Mouse (Mus musculus) retina, postnatal 1 day (tissue): ENCODE measurements around the gene Dedd2.

Experiments
- DNase-seq: peaks from one replicate; pipeline ENCODE4 v3.0.0-alpha.2; 2012

The Dedd2 gene

DNA sequence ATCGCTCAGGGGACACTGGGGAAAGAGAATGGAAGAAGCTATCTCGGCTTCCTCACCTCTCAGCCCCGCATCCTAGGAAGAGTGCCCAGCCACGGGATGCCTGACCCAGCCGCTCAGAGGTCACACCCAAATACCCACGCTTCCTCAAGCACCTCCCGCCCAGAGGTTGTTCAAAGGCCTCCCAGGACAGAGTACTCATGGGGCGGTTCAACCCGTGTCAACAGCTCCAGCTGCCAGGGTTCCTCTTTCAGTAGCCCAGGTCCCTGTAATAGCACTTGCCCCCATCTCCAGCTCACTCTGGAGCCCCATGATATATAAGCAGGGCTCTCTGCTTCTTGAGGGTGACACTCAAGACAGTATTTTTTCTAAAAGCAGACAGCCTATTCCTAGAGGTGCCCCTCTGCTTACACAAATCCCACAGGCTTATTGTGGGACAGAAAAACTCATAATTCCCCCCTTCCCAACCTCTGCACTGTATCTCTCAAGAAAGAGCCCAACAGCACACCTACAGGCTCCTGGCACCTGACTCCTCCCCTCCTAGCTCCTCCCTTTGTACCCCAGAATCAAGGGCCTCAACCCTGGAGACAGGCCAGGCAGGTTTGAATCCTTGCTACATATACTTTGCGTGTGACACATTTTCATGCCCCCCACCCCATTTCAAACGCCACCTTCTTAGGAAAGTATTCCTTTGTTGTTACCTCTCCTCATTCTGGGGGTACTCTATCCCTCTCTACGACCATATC is 2.6 kb downstream of the Dedd2 start:
- DNase-seq = no peak

DNA sequence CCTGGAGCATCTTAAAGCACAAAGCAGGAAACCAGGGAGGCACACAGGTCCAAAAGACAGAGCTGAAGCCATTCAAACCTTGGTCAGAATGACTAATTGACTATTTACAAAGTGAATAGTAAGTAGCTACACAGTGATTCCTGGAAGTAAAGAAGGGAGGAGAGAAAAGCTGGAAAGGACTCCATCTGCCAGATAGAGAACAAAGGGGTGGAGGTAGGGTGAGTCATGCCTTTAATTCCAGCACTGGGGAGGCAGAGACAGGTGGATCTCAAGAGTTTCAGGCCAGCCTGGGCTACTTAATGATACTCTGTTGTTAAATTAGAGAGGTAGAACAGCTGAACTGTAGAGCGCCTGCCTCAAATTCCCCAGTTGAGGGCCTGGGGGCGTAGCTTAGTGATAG is 6.2 kb downstream of the Dedd2 start:
- DNase-seq = no peak

DNA sequence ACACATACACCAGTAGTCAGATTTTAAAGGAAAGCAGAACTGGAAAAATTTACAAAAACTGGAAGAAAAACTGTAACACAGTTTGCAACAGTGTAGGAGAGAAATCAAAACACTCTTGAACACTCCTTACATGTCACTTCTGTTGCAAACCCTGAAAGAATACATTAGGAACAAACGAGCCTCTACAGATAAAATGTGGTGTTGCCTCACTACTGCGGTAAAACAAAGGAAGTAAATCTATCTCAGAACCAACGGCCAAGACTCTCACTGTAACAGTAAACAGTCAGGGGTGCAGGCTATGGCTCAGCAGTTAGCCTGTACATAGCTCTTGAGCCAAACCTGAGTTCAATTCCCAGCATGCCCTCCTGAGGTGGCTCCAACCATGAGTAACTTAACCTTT is 7.3 kb downstream of the Dedd2 start:
- DNase-seq = no peak

DNA sequence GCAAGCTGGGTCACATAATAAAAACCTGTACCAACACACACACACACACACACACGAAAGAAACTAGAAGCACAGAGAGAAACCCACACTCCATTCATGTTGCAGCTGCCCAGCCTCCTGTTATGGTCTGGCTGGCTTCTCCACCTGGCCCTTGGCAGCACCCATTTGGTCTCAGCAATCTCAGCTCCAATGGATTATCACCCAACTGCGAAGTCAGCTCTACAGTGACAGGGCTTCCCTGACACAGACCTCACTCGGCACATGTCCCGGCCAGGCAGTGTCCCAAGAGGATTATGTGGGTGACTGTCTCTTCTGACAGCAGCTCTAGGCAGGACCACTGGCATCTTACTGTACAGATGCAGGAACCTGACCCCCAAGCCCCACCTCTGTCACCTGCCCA is 9.9 kb downstream of the Dedd2 start:
- DNase-seq = no peak

DNA sequence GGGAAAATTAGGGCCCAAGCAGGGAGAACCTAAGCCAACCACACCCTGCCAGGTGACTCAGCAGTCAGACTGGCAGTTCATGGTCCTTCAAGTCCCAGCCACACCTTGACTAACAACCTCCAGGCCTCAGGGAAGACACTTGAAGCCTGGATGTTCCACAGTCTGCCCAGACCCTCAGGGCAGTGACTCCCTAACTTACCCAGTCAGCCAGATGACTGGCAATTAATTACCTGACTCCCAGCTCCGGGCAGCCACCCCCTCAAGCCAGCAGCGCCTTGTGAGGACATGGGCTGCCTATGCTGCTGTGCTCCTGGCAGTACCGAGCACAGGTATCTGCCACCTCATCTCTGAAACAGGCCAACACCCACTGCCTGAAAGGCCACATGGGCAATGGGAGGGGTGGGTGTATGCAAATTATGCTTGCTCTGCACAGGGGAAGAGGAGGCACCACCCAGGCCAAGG is 11.2 kb downstream of the Dedd2 start:
- no peak for DNase-seq

DNA sequence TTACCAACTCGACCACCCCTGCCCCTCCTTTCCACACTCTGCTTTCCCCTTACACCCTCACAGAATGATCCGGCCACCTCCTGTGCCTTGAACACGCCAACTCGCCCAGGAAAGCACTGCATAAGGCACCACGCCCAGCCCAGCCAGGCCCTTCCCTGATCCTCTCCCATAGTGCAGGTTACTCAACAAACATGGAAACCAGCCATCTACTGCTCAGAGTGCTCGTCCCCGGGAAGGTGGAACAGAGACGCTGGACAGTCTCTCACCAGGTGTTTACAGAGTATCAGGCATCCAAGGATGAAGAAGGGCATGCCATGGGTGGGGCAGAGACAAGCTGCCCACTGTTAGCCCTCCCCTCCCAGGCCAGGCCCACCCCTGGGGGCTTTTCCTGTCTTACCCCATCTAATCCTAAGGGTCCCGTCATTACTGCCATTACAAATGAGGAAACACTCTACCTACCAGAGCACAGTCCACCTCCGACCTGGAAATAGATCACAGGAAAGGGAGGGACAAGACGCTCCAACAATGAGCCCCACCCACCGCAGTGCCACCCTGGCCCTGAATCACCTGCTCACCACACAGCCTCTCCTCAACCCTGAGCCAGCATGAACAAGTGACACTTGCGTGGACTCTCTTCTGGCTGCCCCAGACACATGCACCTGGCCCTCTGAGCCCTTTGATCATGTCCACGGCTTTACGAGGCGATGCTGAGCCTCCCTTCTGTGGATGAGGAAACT is 14.2 kb downstream of the Dedd2 start:
- no peak for DNase-seq

DNA sequence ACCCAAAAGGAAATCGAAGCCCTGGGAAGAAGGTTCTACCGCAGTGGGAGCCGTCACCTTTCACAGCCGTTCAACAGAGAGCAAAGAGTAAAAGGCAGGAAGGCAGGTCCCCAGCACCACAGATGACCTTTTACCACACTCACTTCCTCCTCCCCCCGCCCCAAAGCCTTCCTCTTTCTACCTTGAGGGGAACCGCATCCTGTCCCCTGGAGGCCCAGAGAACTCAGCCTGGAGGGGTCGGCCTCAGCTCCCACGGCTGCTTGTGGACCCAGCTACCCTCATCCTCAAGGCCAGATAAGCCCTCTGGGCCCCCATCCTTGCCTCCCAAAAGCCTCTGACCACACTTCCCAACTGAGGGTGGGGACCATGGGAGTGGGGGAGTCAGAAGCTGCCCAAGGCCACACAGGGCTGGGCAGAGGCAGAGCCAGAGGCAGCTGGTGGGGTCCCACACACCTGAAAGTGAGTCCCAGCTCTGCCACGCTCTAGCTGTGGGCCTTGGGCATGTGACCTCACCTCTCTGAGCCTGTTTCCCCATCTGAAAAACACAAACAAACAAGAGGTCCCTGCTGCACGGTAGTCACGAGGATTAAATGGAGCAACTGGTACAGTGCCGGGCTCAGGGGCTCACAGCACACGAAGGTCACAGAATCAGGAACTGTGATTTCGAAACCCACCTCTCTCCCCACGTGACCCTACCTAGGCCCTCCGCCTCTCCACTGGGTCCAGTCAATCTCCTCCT is 14.9 kb downstream of the Dedd2 start:
- DNase-seq = no peak

DNA sequence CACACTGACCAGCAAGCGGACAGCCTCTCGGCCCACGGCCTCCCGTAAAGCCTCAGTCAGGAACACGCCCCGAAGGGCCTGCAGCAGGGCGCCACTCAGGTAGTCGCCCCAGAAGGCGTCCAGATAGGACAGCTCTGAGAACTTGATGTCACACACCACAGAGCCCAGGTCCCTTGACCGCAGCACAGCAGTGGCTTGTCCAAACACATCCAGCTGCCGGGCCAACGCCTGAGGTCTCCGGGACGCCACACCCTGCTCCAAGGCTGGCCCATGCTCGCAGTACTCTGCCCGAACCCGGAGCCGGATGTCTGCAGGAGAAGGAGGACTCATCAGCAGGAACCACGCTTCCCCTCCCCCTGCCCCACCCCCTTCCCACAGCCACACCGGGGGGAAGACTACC is 16.8 kb downstream of the Dedd2 start:
- no peak for DNase-seq

DNA sequence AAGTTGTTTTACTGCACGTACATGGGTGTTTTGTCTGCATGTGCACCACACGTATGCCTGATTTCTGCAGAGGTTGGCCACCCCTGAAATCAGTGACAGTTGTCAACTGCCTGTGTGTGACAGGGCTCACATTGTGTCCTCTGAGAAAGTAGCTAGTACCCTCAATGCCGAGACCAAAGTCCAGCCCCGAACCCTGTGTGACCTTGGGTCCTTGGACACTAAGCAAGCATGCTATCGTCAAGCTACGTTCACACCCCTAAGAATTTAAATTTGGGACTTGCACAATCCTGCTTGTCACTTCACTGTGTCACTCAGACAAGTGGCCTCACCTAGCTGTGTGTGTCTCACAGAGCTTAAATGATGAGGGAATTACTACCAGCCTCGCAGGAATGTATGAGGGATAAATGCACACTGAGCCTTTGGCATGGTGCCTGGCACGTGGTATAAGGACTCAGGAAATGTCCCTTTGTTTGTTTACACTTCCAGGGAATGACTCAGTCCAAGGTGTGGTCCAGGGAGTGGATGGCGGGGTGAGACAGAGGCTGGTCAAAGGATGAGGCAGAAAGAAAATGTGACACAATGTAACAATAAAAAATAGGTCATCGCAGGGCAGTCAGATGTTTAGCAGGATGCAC is 22.9 kb downstream of the Dedd2 start:
- DNase-seq = peak; percentile 67

DNA sequence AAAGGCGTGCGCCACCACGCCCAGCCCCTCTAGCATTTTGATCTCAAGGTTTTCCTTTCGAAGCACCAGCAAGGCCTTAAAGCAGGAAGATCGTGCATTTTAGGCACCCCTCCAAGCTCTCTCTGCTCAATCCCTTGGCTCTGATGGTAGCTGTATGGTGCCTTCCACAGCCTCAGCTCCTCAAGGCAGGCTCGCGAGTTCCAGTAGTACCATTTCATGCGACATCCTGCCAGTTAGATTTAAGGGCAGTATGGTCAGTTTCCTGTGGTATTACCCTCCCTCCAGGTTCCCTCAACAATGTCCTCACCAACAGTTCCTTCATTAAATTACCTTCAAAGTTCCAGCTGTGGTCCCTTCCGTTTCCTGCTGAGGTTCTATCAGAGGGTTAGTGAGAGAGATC is 24.3 kb downstream of the Dedd2 start:
- no peak for DNase-seq

DNA sequence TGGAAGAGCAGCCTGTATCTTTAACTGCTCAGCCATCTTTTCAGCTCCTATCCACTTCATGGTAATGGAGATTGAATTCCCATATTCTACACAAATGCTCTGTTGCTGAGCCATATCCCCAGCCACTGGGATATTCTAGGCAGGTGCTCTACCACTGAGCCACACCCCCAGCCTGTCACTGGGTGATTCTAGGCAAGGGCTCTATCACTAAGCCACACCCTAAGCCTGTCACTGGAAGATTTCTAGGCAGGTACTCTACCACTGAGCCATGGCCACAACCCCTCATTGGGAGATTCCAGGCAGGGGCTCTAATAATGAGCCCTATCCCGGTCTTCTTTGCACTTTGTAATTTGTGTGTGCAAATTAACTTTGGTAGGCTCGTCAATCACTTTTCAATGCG is 25.3 kb downstream of the Dedd2 start:
- no peak for DNase-seq

DNA sequence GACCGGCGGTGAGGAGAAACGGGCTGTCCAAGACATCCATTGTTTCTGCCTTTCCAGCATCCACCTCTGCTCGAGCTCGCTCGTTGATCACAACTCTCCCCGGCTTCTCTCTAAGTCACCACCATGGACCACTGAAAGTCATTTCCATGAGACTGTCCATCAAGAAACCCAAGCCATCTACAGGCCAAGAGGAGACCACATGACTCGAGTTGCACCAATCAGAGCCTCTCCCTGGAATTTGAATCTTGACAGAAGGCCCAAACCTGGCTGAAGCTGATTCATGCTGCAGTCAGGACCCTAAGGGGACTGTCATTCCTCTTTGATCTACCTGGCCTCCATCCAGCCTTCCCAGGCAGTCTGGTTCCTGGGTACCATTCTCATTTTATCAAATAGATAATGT is 28.3 kb downstream of the Dedd2 start:
- DNase-seq = peak; percentile 25

DNA sequence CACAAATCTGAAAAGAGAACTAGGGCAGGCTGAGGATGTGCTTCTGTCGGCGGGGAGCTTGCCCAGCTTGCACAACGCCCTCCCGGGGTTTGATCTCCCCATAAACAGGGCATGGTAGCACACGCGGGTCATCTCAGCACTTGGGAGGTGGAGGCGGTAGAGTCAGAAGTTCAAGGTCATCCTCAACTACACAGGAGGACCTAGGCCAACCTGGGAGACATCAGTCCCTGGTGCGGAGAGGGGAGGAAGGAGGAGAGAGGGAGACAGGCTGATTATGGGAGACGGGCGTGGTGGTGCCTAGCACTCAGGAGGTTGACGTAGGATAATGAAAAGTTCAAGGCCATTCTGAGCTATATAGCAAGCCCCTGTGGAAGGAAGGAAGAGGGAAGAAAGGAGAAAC is 29.6 kb downstream of the Dedd2 start:
- no peak for DNase-seq

DNA sequence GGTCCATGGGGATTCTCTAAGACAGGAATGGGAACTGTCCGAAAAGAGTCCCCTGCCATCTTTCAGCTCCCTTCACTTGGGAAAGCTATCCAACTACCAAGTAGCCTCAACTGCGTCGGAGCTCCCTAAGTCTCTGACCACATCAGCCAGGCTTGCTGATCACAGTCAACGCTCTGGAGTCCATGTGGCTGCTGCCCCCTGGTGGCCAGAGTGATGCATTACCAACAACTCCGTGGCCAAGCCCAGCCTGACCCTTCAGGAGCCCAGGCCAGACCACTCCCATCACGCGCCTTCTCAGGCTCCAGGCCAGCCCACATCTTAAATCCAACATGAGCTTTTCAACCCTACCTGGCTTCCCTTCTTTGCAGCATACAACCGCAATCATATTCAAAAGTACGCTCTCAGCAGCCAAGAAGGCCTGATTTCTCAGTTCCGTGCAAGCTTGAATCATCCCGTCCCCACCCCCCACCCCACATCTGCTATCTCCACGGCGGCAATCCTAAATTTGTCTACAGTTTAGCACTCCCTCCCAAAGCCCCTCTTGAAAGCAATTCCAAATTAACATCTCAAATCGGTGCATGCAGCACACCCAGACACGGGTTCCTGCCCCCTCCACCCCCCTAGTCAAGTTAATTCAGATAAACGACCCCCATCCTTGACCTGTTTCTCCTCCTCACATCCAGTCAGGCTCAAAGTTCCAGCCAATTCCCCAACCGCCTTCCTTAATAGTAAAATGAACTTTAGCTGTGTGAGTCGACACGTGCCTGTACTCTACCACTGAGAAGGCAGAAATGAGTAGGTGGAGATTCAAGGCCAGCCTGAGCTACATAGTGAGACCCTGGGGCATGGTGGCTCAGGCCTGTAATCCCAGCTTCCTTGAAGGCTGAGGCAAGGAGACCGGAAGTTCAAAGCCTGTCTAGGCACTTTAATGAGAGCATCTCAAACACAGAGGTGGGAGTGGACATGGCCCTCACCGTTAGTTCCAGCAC is 32.5 kb downstream of the Dedd2 start:
- DNase-seq = peak; percentile 92

DNA sequence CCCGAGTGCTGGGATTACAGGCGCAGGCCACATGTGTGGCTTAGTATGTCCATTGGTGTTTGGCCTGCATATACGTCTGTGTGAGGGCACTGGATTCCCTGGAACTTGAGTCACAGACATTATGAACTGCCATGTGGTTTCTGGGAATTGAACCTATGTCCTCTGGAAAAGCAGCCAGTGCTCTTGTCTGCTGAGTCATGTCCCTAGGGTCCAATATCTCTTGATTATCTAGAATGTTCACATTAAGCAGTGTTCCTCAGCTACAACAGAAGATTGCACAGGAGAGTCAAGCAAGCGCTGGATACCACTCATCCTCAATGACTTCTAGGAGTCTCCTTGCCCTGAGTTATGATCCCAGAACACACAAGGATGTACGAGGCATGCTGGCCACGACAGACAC is 36.3 kb downstream of the Dedd2 start:
- DNase-seq = no peak

DNA sequence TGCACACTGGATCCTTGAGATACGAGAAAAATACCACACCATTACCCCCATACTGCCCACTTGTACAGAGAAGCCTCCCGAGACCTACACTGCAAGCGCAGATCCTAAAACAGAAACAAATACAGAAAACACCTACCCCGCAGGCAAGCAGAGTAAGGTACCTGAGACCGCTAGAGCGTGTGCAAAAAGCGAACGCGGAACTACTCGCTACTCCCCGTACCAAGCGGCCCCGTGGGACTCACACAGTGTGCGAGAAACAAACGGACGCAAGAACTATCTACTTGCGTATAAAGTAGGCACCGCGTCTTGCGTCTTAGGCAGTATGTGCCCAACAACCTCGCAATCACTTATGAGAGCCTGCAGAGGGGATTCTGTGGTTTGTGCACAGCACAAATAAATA is 38.6 kb downstream of the Dedd2 start:
- no peak for DNase-seq

DNA sequence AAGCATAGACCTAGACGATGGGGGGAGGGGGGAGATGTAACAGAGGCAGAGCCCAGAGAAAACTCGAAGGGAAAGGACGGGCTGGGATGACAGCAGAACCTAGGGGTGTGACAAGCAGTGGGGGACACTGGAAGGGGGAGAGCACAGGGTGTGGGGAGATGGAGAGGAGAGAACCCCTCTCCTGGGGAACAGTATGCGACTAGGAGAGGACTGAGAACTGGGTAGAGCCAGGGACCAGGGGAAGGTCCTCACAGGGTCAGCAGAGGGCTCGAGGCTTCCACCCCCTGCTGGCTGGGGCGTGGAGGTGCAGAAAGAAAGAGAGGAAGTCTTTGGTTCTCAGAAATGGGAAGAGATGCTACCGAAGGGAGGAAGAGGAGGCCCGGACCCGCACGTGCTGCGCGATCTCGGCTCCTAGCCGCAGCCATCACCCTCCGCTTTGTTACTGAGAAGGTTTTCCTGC is 39.1 kb downstream of the Dedd2 start:
- peak; percentile 76 for DNase-seq

DNA sequence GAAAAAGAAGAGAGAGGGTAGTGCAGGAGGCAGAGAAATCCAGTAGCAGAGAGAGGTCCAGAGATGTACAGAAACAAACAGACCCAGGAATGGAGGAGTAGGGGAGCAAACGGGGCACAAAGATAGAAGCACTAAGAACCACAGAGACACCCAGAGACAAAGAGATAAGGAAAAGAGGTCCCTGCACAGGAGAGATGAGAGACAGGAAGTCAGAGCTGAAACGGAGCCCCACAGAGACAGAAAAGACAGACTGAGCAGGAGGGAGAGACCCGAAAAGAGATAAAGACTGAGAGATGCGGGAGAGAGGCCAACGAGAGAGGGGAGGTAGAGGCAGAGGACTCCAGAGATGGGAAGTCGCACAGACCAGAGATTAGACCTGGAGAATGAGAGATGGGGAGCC is 39.9 kb downstream of the Dedd2 start:
- no peak for DNase-seq

DNA sequence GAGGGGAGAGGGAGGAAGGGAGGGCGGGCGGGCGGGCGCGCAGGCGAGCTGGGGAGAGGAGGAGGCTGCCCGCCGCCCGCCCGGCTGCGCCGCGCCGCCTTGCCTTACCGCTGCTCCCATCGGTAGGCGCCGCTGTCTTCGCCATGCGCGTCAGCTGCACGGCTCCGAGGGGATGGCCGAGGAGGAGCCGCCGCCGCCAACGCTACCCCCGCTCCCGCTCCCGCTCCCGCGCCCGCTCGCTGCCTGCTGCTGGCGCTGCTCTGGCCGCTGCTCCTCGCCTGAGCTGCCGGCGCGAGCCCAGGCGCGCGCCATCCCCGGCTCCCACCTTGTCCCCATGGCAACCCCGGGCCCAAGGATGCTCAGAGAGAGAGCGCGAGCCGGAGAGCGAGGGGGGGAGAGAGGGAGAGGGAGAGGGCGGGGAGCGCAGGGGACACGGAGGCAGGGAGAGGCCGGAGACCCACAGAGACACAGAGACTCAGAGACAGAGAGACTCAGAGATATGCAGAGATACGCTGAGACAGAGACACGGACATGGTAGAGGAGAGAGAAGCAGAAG is 40.7 kb downstream of the Dedd2 start, which contains the start of gene Pou2f2:
Gene Pou2f2, minus strand, starts transcription at position 121 of the 556 bp plus-strand sequence.
- DNase-seq = peak; percentile 95

DNA sequence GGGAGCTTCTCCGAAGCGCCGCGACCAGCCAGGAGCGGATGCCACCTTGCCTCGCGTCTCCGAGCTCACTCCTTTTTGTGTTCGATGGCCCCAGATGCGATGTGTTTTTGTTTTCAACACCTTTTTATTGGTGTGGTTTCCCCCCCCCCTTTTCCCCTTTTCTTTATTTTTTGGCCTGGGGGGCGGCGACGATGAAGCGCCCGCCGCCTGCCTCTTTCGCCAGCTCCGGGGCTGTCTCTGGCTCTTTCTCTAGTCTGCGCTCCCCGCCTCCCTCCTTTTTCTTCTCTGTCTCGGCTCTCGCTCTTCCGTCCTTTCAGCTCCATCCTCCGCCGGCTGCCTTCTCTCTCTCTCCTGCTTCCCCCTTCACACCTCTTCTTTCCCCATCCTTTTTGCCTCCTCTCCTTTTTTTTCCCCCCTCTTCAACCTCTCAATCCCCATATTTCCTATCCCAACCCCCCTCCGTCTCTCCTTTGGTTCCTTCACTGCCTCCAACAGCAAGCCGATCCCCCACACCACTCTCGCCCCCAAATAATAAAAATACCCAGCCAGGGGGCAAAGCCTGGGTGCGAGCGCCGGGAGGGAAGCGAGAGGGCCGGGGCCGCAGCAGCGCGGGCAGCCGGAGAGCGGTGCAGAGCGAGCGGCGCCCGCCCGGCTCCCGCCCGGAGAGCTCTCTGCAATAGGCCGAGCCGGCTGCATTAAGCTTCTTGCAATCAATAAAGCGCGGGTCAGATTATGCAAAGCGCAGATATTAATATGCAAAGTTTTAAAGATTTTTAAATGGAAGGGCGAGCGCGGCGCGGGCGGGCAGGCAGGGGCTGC is 41.4 kb downstream of the Dedd2 start:
- peak; percentile 40 for DNase-seq

DNA sequence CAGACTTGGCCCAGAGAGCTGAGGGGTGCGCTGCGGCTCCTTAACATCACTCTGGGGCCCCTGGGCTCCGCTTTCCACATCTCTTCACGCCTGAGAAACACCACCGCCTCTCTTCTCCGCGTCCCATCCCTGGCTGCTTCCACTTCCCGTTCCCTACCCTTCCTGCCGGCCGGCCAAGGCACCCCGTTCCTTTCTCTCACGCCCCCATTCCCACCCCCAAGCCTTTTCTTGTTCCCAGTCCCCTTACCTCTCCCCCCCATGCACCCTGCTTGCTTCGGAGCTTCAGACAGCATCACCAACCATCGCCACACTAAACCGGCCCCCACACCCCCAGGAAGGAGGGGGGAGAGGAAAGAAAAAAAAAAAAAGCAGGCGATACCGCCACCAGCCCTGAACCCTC is 42.1 kb downstream of the Dedd2 start:
- peak; percentile 34 for DNase-seq
